Mouse (Mus musculus) brain, embryonic 14.5 days (tissue): ENCODE data around the gene Glb1.
A peak's percentile ranks its signal among the peaks of the same experiment; 100 is the strongest.

Source experiments
- CTCF ChIP-seq: fragments of 200-500 bp; IDR thresholded peaks from 2 replicates; pipeline ENCODE4 v1.5.1; 2012; ENCODE audit warnings: inconsistent platforms, mild to moderate bottlenecking, moderate library complexity, borderline replicate concordance; ENCODE audit not compliant: insufficient read depth, insufficient read length; ENCODE audit errors: extremely low read depth
- POLR2A ChIP-seq: fragments of 200-500 bp; IDR thresholded peaks from 2 replicates; pipeline ENCODE4 v1.6.1; 2012; ENCODE audit warnings: mild to moderate bottlenecking, inconsistent platforms, borderline replicate concordance; ENCODE audit not compliant: poor library complexity, insufficient read depth, insufficient read length, severe bottlenecking; ENCODE audit errors: extremely low read depth

DNA sequence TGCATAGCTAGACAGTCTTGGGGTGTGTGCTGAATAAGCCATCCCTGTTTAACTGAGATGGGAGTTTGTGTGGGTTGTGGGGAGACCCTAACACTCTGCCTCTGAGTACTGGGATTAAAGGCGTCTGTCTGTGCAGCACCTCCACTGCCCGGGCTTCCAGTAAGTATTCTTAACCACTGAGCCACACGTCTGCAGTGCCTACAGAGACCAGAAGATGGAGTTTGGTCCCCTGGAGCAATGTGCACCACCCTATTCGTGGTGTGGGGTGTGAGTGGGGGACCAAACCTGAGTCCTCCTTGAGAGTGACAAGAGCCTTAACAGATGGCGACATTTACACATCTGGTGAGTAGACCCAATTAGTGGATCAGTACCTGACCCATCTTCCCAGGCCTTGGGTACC is 121.2 kb downstream of the Glb1 start:
- TF ChIP-seq POLR2A (no peak), CTCF (peak; percentile 25; the same call in 1 of the 2 replicates)
